Mouse (Mus musculus): ENCODE data around the gene Mrtfa.

Mrtfa gene

DNA sequence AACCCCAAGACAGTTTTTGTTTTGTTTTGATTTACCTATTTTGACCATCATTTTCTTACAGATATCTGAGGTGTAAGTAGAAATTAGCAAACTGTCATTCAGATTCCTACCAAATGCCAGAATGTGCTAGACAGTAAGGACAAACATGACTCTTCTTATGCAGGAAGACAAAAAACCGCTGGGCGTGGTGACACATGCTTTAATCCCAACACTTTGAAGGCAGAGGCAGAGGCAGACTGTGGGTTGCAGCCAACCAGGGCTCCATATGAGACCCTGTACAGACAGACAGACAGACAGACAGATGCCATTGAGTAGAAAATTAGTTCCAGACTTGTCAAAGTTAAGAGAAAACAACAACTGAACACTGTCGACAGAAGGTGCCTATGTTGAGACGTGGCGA is 24.3 kb downstream of the Mrtfa start:
- in situ Hi-C loops (cut with MboI; ENCODE audit: low pct_unique_long_range_greater_than_20kb in 1 of 2, low sequenced_read_pairs in 2 of 2, unreplicated experiment in 1 of 2): no loop called here

- in situ Hi-C loops (cut with MboI; ENCODE audit: low pct_unique_long_range_greater_than_20kb in 1 of 2, low sequenced_read_pairs in 2 of 2, unreplicated experiment in 1 of 2): no loop called here
Observed at GRCm38 (mm10) chr15:81164560-81165310, 25.8 kb downstream of the Mrtfa start.

DNA sequence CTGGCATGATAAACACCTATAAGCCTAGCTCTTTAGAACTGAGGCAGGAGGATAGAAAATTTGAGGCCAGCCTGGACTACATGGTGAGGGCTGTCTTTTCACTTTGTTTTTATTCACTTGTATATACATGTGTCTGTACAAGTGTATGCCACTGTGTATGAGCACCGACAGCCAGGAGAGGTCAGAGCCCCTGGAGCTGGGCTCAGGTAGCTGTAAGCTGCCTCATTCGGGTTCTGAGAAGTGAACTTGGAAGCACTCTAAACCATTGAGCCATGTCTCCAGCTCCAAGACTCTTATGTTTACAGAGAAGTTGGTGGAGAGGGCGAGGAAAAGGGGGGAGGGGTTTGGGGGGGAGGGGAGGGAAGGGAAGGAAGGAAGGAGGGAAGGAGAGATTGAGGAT is 29.0 kb downstream of the Mrtfa start:
- in situ Hi-C loops (cut with MboI; ENCODE audit: low pct_unique_long_range_greater_than_20kb in 1 of 2, low sequenced_read_pairs in 2 of 2, unreplicated experiment in 1 of 2): no loop called here

- in situ Hi-C loops (cut with MboI; ENCODE audit: low pct_unique_long_range_greater_than_20kb in 1 of 2, low sequenced_read_pairs in 2 of 2, unreplicated experiment in 1 of 2): no loop called here
Observed at GRCm38 (mm10) chr15:81160677-81161076, 29.9 kb downstream of the Mrtfa start.

DNA sequence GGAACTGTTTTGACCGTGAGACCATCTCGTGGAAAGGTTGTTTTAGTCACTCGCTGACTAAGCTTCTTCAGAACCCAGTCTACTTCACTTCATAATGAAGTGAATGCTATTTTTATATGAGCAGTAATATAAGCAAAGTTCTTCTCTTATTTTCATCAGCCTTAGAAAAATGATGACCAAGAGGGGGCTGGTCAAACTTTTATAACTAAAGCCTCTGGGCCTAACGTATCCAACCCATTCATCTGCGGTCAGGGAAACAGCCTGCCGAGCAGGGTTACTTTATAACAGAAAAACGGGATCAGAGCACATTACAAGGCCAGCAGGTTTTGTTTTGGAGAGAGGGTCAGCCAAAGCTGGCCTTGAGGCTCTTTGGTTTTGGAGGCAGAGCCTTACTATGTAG is 31.3 kb downstream of the Mrtfa start:
- in situ Hi-C loops (cut with MboI; ENCODE audit: low pct_unique_long_range_greater_than_20kb in 1 of 2, low sequenced_read_pairs in 2 of 2, unreplicated experiment in 1 of 2): no loop called here

- in situ Hi-C loops (cut with MboI; ENCODE audit: low pct_unique_long_range_greater_than_20kb in 1 of 2, low sequenced_read_pairs in 2 of 2, unreplicated experiment in 1 of 2): no loop called here
Observed at GRCm38 (mm10) chr15:81158517-81159120, 31.9 kb downstream of the Mrtfa start.

GRCm38 (mm10) chr15:81156453-81156852 is 34.1 kb downstream of the Mrtfa start:
- in situ Hi-C loops (cut with MboI; ENCODE audit: low pct_unique_long_range_greater_than_20kb in 1 of 2, low sequenced_read_pairs in 2 of 2, unreplicated experiment in 1 of 2): no loop called here

- in situ Hi-C loops (cut with MboI; ENCODE audit: low pct_unique_long_range_greater_than_20kb in 1 of 2, low sequenced_read_pairs in 2 of 2, unreplicated experiment in 1 of 2): no loop called here
Observed at GRCm38 (mm10) chr15:81155845-81156244, 34.7 kb downstream of the Mrtfa start.

GRCm38 (mm10) chr15:81154846-81155624 is 35.5 kb downstream of the Mrtfa start:
- in situ Hi-C loops (cut with MboI; ENCODE audit: low pct_unique_long_range_greater_than_20kb in 1 of 2, low sequenced_read_pairs in 2 of 2, unreplicated experiment in 1 of 2): no loop called here

- in situ Hi-C loops (cut with MboI; ENCODE audit: low pct_unique_long_range_greater_than_20kb in 1 of 2, low sequenced_read_pairs in 2 of 2, unreplicated experiment in 1 of 2): no loop called here
Observed at GRCm38 (mm10) chr15:81141956-81142576, 48.5 kb downstream of the Mrtfa start.

- in situ Hi-C loops (cut with MboI; ENCODE audit: low pct_unique_long_range_greater_than_20kb in 1 of 2, low sequenced_read_pairs in 2 of 2, unreplicated experiment in 1 of 2): no loop called here
Observed at GRCm38 (mm10) chr15:81140004-81140403, 50.6 kb downstream of the Mrtfa start.

GRCm38 (mm10) chr15:81137298-81137697 is 53.3 kb downstream of the Mrtfa start:
- in situ Hi-C loops (cut with MboI; ENCODE audit: low pct_unique_long_range_greater_than_20kb in 1 of 2, low sequenced_read_pairs in 2 of 2, unreplicated experiment in 1 of 2): no loop called here

GRCm38 (mm10) chr15:81133781-81134180 is 56.8 kb downstream of the Mrtfa start:
- in situ Hi-C loops (cut with MboI; ENCODE audit: low pct_unique_long_range_greater_than_20kb in 1 of 2, low sequenced_read_pairs in 2 of 2, unreplicated experiment in 1 of 2): no loop called here

DNA sequence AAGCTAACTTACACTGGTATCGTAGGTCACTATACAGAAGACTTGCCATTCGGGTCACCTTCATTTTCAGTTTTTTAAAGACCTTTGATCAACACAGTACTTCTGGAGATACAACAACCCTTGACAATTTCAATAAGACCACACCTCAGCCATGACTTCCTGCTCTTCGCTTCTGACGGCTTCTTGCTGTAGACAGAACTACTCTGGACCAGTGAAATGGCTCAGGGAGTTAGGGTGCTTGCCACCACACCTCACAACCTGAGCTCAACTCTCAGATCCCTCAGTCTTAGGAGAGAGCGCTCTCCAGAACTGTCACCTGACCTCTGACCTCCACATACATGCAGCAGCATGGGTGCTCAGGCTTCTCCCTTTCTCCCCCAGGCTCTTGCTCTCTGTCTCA is 59.4 kb downstream of the Mrtfa start:
- in situ Hi-C loops (cut with MboI; ENCODE audit: low pct_unique_long_range_greater_than_20kb in 1 of 2, low sequenced_read_pairs in 2 of 2, unreplicated experiment in 1 of 2): no loop called here

DNA sequence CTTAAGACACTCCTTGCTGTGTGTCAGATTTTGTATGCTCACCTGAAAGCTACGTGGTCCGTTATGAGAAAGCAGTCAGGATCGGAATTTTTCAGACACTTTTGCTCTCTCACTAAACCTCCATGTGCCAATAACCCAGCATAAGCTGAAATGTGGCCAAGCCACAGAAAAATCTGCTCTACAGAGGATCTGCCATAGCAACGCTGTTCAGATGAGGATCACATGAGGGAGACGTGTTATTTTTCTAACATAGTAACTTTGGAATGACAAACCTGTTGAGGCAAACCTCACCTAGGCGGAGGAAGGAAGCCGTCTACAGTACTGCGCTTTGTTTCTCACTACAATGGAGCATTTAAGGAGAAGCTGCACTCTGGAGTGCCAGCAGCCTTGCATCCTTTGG is 60.6 kb downstream of the Mrtfa start:
- in situ Hi-C loops (cut with MboI; ENCODE audit: low pct_unique_long_range_greater_than_20kb in 1 of 2, low sequenced_read_pairs in 2 of 2, unreplicated experiment in 1 of 2): no loop called here

- in situ Hi-C loops (cut with MboI; ENCODE audit: low pct_unique_long_range_greater_than_20kb in 1 of 2, low sequenced_read_pairs in 2 of 2, unreplicated experiment in 1 of 2): no loop called here
Observed at GRCm38 (mm10) chr15:81128155-81128838, 62.3 kb downstream of the Mrtfa start.

GRCm38 (mm10) chr15:81124282-81124681 is 66.3 kb downstream of the Mrtfa start:
- in situ Hi-C loops (cut with MboI; ENCODE audit: low pct_unique_long_range_greater_than_20kb in 1 of 2, low sequenced_read_pairs in 2 of 2, unreplicated experiment in 1 of 2): no loop called here

GRCm38 (mm10) chr15:81123122-81123521 is 67.4 kb downstream of the Mrtfa start:
- in situ Hi-C loops (cut with MboI; ENCODE audit: low pct_unique_long_range_greater_than_20kb in 1 of 2, low sequenced_read_pairs in 2 of 2, unreplicated experiment in 1 of 2): no loop called here

- in situ Hi-C loops (cut with MboI; ENCODE audit: low pct_unique_long_range_greater_than_20kb in 1 of 2, low sequenced_read_pairs in 2 of 2, unreplicated experiment in 1 of 2): no loop called here
Observed at GRCm38 (mm10) chr15:81122535-81122934, 68.0 kb downstream of the Mrtfa start.

All from mouse embryonic stem cell (cell line).